Comparison of ENCODE assay signal across 8 mouse cellular contexts in genomic region chr19:30664269-30664668, GRCm38 (mm10).
A peak's percentile ranks its signal among the peaks of the same experiment; 100 is the strongest.
DNase-seq lines count a peak whose midpoint lies in the region; ATAC-seq and TF ChIP-seq lines count a peak whose summit lies in the region.

No protein-coding gene starts in this region.

- peak; percentile 90 for TF ChIP-seq CTCF in hindbrain, postnatal 0 days (IDR thresholded peaks at IDR 0.05; ENCODE audit: low read depth)
- peak; percentile 49; the same call in 1 of the 2 replicates for TF ChIP-seq CTCF in testis, adult 2 months (IDR thresholded peaks at IDR 0.05; ENCODE audit: control insufficient read depth, insufficient read depth, insufficient replicate concordance, low read depth, low read length)

- no peak for ATAC-seq in intestine, embryonic 14.5 days (replicated peaks; ENCODE audit: low FRiP score, low TSS enrichment, low read depth)
- ATAC-seq in intestine, embryonic 16.5 days = no peak
- ATAC-seq in hindbrain, postnatal 0 days = peak; percentile 73; the same call in 1 of the 2 replicates
- peak; percentile 80; the same call in 1 of the 2 replicates for ATAC-seq in midbrain, embryonic 14.5 days (ENCODE audit: low FRiP score, low TSS enrichment)

- no peak overlapping the region for H3K9ac ChIP-seq in intestine, embryonic 14.5 days (ENCODE audit: low read length)
- no peak overlapping the region for H3K9ac ChIP-seq in intestine, embryonic 16.5 days (ENCODE audit: low read depth, low read length)
- H3K9ac ChIP-seq in hindbrain, postnatal 0 days (replicated peaks; ENCODE audit: low read length) = no peak overlapping the region
- H3K9ac ChIP-seq in midbrain, embryonic 14.5 days (replicated peaks; ENCODE audit: low read length) = no peak overlapping the region

- intact Hi-C loops in left cerebral cortex, postnatal 10 days (cut with DNase I) = loop anchor here (5.0 kb wide), 2 partner anchors 1018 to 1083 kb away; no protein-coding TSS in a partner anchor

- H3K27me3 ChIP-seq in intestine, embryonic 14.5 days (replicated peaks; ENCODE audit: control insufficient read depth, insufficient read depth, low read length) = no peaks in the 10 kb centered on the region
- no peaks in the 10 kb centered on the region for H3K27me3 ChIP-seq in intestine, embryonic 16.5 days (replicated peaks; ENCODE audit: control insufficient read depth, insufficient read depth, low read length)
- H3K27me3 ChIP-seq in hindbrain, postnatal 0 days (ENCODE audit: insufficient read depth, low read length) = no peaks in the 10 kb centered on the region
- no peaks in the 10 kb centered on the region for H3K27me3 ChIP-seq in midbrain, embryonic 14.5 days (ENCODE audit: control insufficient read depth, insufficient read depth, low read length)
- H3K27me3 ChIP-seq in testis, adult 2 months (ENCODE audit: control insufficient read depth, insufficient read depth, low read length) = no peaks in the 10 kb centered on the region

- TF ChIP-seq POLR2A in testis, adult 2 months (IDR thresholded peaks at IDR 0.05; ENCODE audit: control insufficient read depth, low read depth, low read length) = no peak

- H3K4me3 ChIP-seq in intestine, embryonic 14.5 days (ENCODE audit: low read depth, low read length) = no peak overlapping the region
- no peak overlapping the region for H3K4me3 ChIP-seq in intestine, embryonic 16.5 days (ENCODE audit: low read length)
- H3K4me3 ChIP-seq in hindbrain, postnatal 0 days (ENCODE audit: low read length) = no peak overlapping the region
- H3K4me3 ChIP-seq in midbrain, embryonic 14.5 days (replicated peaks; ENCODE audit: low read depth, low read length) = no peak overlapping the region
- no peak overlapping the region for H3K4me3 ChIP-seq in testis, adult 2 months (ENCODE audit: control insufficient read depth, low read depth, low read length)

- WGBS in intestine, embryonic 14.5 days = 9% methylated on average over 8 of the region's 8 CpGs
- 5% methylated on average over 8 of the region's 8 CpGs for WGBS in intestine, embryonic 16.5 days
- WGBS in hindbrain, postnatal 0 days = 10% methylated on average over 8 of the region's 8 CpGs
- WGBS in midbrain, embryonic 14.5 days = 9% methylated on average over 8 of the region's 8 CpGs

- no peaks in the 10 kb centered on the region for H3K36me3 ChIP-seq in intestine, embryonic 14.5 days (ENCODE audit: control insufficient read depth, insufficient read depth, low read length)
- H3K36me3 ChIP-seq in intestine, embryonic 16.5 days (ENCODE audit: control insufficient read depth, insufficient read depth, low read length) = no peaks in the 10 kb centered on the region
- no peaks in the 10 kb centered on the region for H3K36me3 ChIP-seq in hindbrain, postnatal 0 days (ENCODE audit: insufficient read depth, low read length)
- H3K36me3 ChIP-seq in midbrain, embryonic 14.5 days (ENCODE audit: control insufficient read depth, insufficient read depth, low read length) = no peaks in the 10 kb centered on the region
- no peaks in the 10 kb centered on the region for H3K36me3 ChIP-seq in testis, adult 2 months (ENCODE audit: control insufficient read depth, insufficient read depth, low read length)

- H3K9me3 ChIP-seq in intestine, embryonic 14.5 days (ENCODE audit: control insufficient read depth, low read length) = no peaks in the 10 kb centered on the region
- H3K9me3 ChIP-seq in intestine, embryonic 16.5 days (ENCODE audit: control insufficient read depth, low read length) = no peaks in the 10 kb centered on the region
- H3K9me3 ChIP-seq in hindbrain, postnatal 0 days (ENCODE audit: low read length) = no peaks in the 10 kb centered on the region
- no peaks in the 10 kb centered on the region for H3K9me3 ChIP-seq in midbrain, embryonic 14.5 days (ENCODE audit: control insufficient read depth, low read length)

- DNase-seq in intestine, embryonic 14.5 days (ENCODE audit: low spot score) = peak; percentile 76
- DNase-seq in cerebellum, adult 8-10 months = peak; percentile 20
- peak; percentile 20 to 90 for DNase-seq in frontal cortex, adult 2 months (ENCODE audit: extremely low spot score in 1 of 2, low spot score in 1 of 2)
- DNase-seq in hindbrain, postnatal 0 days (ENCODE audit: low spot score) = peak; percentile 89
- peak; percentile 60 for DNase-seq in left cerebral cortex, postnatal 10 days (ENCODE audit: extremely low spot score in 1 of 2, low spot score in 2 of 2)
- peak; percentile 92 for DNase-seq in midbrain, embryonic 14.5 days

- no peak overlapping the region for H3K4me2 ChIP-seq in intestine, embryonic 14.5 days (ENCODE audit: low read length)
- H3K4me2 ChIP-seq in intestine, embryonic 16.5 days (ENCODE audit: low read depth, low read length) = no peak overlapping the region
- H3K4me2 ChIP-seq in hindbrain, postnatal 0 days (ENCODE audit: low read depth, low read length) = no peak overlapping the region
- no peak overlapping the region for H3K4me2 ChIP-seq in midbrain, embryonic 14.5 days (ENCODE audit: low read length)

- H3K27ac ChIP-seq in intestine, embryonic 14.5 days (ENCODE audit: low read depth) = no peak overlapping the region
- no peak overlapping the region for H3K27ac ChIP-seq in intestine, embryonic 16.5 days (ENCODE audit: low read length)
- no peak overlapping the region for H3K27ac ChIP-seq in hindbrain, postnatal 0 days
- H3K27ac ChIP-seq in midbrain, embryonic 14.5 days (replicated peaks; ENCODE audit: low read depth, low read length) = no peak overlapping the region
- no peak overlapping the region for H3K27ac ChIP-seq in testis, adult 2 months (ENCODE audit: control insufficient read depth, insufficient read depth, low read depth, low read length)

- no peaks in the 10 kb centered on the region for H3K4me1 ChIP-seq in intestine, embryonic 14.5 days (replicated peaks; ENCODE audit: control insufficient read depth, insufficient read depth, low read length)
- no peaks in the 10 kb centered on the region for H3K4me1 ChIP-seq in intestine, embryonic 16.5 days (ENCODE audit: control insufficient read depth, insufficient read depth, low read length)
- H3K4me1 ChIP-seq in hindbrain, postnatal 0 days (ENCODE audit: insufficient read depth, low read length) = no peaks in the 10 kb centered on the region
- H3K4me1 ChIP-seq in midbrain, embryonic 14.5 days (ENCODE audit: control insufficient read depth, insufficient read depth, low read length) = no peaks in the 10 kb centered on the region
- H3K4me1 ChIP-seq in testis, adult 2 months (ENCODE audit: control insufficient read depth, insufficient read depth, low read length) = no peaks in the 10 kb centered on the region

Comparison
In these comparisons a context has a peak if more than half of its experiments do, and no peak if none do; other contexts are left out.
1. ATAC-seq: peak in hindbrain, postnatal 0 days (single experiment) and midbrain, embryonic 14.5 days (single experiment); none in intestine, embryonic 14.5 days (single experiment) and intestine, embryonic 16.5 days (single experiment).
2. DNase-seq: peak in every context shown above with its lines; median percentile 92 in midbrain, embryonic 14.5 days; 89 in hindbrain, postnatal 0 days; 76 in intestine, embryonic 14.5 days; 60 in left cerebral cortex, postnatal 10 days; 55 in frontal cortex, adult 2 months; 20 in cerebellum, adult 8-10 months.